Mouse (Mus musculus) E14TG2a.4 (cell line): ENCODE measurements around the gene Gm11027.

ENCODE experiments used
- H3K27me3 ChIP-seq: 2 replicates; pipeline ENCODE4 v1.6.1; 2014; ENCODE audit warnings: low read length, control low read depth; ENCODE audit not compliant: insufficient read depth
- H3K36me3 ChIP-seq: 2 replicates; pipeline ENCODE4 v1.6.1; 2014; ENCODE audit warnings: low read length, control low read depth; ENCODE audit not compliant: insufficient read depth
- H3K4me1 ChIP-seq: replicated peaks from 2 replicates; pipeline ENCODE4 v1.6.1; 2014; ENCODE audit warnings: low read depth, low read length, control low read depth
- H3K4me3 ChIP-seq: replicated peaks from 2 replicates; pipeline ENCODE4 v1.5.1; 2014; ENCODE audit warnings: mild to moderate bottlenecking, low read length
- H3K9me3 ChIP-seq: 2 replicates; pipeline ENCODE4 v1.6.1; 2014; ENCODE audit warnings: low read length, control low read depth
- CTCF ChIP-seq: conservative IDR thresholded peaks from 2 replicates; pipeline ENCODE4 v1.5.1; 2014; ENCODE audit warnings: low read length
- NANOG ChIP-seq: IDR thresholded peaks from 2 replicates; pipeline ENCODE4 v1.6.1; 2014; ENCODE audit warnings: borderline replicate concordance, low read length, mixed read lengths
- POU5F1 ChIP-seq: IDR thresholded peaks from 2 replicates; pipeline ENCODE4 v1.6.1; 2014; ENCODE audit warnings: low read length, borderline replicate concordance

Gm11027 gene

GRCm38 (mm10) chr12:116244601-116245000, 30.6 kb upstream of the Gm11027 start:
- no peaks in the 10 kb centered on the region for H3K9me3 ChIP-seq
- H3K36me3 ChIP-seq, result no peaks in the 10 kb centered on the region; the same call in 1 of the 2 replicates
- H3K27me3 ChIP-seq, result no peaks in the 10 kb centered on the region
- TF ChIP-seq CTCF, result no peak
- TF ChIP-seq NANOG, result no peak
- no peak for TF ChIP-seq POU5F1
- no peaks in the 10 kb centered on the region for H3K4me1 ChIP-seq
- H3K4me3 ChIP-seq, result no peak overlapping the region

- Histone ChIP-seq H3K9me3 (no peaks in the 10 kb centered on the region), H3K36me3 (no peaks in the 10 kb centered on the region), H3K4me3 (no peak overlapping the region), H3K27me3 (no peaks in the 10 kb centered on the region), H3K4me1 (no peaks in the 10 kb centered on the region)
- TF ChIP-seq NANOG, result no peak
- TF ChIP-seq CTCF, result no peak
- no peak for TF ChIP-seq POU5F1
These were observed 20.5 kb upstream of the Gm11027 start for GRCm38 (mm10) chr12:116254652-116255051.

- H3K4me3 ChIP-seq, result no peak overlapping the region
- TF ChIP-seq NANOG (no peak), POU5F1 (no peak), CTCF (no peak)
- no peaks in the 10 kb centered on the region for H3K36me3 ChIP-seq
- H3K27me3 ChIP-seq, result no peaks in the 10 kb centered on the region
- H3K9me3 ChIP-seq, result no peaks in the 10 kb centered on the region
- no peaks in the 10 kb centered on the region for H3K4me1 ChIP-seq
These were observed 19.6 kb upstream of the Gm11027 start for GRCm38 (mm10) chr12:116255636-116256035.

GRCm38 (mm10) chr12:116258321-116258720, 16.9 kb upstream of the Gm11027 start:
- Histone ChIP-seq H3K27me3 (no peaks in the 10 kb centered on the region), H3K4me1 (peaks cover 4% of the 10 kb centered on the region; the same call in 1 of the 2 replicates), H3K4me3 (no peak overlapping the region), H3K9me3 (no peaks in the 10 kb centered on the region), H3K36me3 (no peaks in the 10 kb centered on the region)
- TF ChIP-seq CTCF (no peak), POU5F1 (no peak), NANOG (no peak)

GRCm38 (mm10) chr12:116262555-116263341, 12.4 kb upstream of the Gm11027 start, which contains the start of gene Wdr60:
Gene Wdr60, minus strand, starts transcription at chr12:116263022.
- no peak for TF ChIP-seq POU5F1
- TF ChIP-seq NANOG, result no peak
- TF ChIP-seq CTCF, result no peak
- Histone ChIP-seq H3K27me3 (peaks cover 13% of the 10 kb centered on the region), H3K4me3 (peak within 1 kb of the TSS; percentile 77), H3K36me3 (no peaks in the 10 kb centered on the region), H3K9me3 (no peaks in the 10 kb centered on the region), H3K4me1 (peaks cover 4% of the 10 kb centered on the region; the same call in 1 of the 2 replicates)

- TF ChIP-seq POU5F1, result no peak
- no peak for TF ChIP-seq CTCF
- TF ChIP-seq NANOG, result no peak
- no peaks in the 10 kb centered on the region for H3K9me3 ChIP-seq
These were observed 10.4 kb upstream of the Gm11027 start for GRCm38 (mm10) chr12:116264756-116265155.

GRCm38 (mm10) chr12:116265275-116265674, 9.9 kb upstream of the Gm11027 start:
- H3K36me3 ChIP-seq, result no peaks in the 10 kb centered on the region
- H3K27me3 ChIP-seq, result peaks cover 13% of the 10 kb centered on the region
- peaks cover 4% of the 10 kb centered on the region; the same call in 1 of the 2 replicates for H3K4me1 ChIP-seq
- TF ChIP-seq NANOG, result no peak
- no peaks in the 10 kb centered on the region for H3K9me3 ChIP-seq
- H3K4me3 ChIP-seq, result no peak overlapping the region

More at GRCm38 (mm10) chr12:116264756-116265155, 10.4 kb upstream of the Gm11027 start:
- Histone ChIP-seq H3K4me3 (no peak overlapping the region), H3K27me3 (peaks cover 13% of the 10 kb centered on the region), H3K36me3 (no peaks in the 10 kb centered on the region), H3K4me1 (peaks cover 4% of the 10 kb centered on the region; the same call in 1 of the 2 replicates)

GRCm38 (mm10) chr12:116269450-116269849, 5.7 kb upstream of the Gm11027 start:
- Histone ChIP-seq H3K36me3 (no peaks in the 10 kb centered on the region), H3K9me3 (no peaks in the 10 kb centered on the region), H3K27me3 (peaks cover 10% of the 10 kb centered on the region), H3K4me1 (no peaks in the 10 kb centered on the region), H3K4me3 (no peak overlapping the region)
- TF ChIP-seq NANOG, result no peak
- TF ChIP-seq POU5F1, result no peak
- no peak for TF ChIP-seq CTCF
